Mouse (Mus musculus): ENCODE results near the gene Msmp. TPM values are rescaled to one million over a fixed set of nuclear protein-coding genes. Genes with fewer than 3 reads are reported as not detected.

Gene Msmp
- total RNA-seq, 2 experiments from 2014 or later: not detected

DNA sequence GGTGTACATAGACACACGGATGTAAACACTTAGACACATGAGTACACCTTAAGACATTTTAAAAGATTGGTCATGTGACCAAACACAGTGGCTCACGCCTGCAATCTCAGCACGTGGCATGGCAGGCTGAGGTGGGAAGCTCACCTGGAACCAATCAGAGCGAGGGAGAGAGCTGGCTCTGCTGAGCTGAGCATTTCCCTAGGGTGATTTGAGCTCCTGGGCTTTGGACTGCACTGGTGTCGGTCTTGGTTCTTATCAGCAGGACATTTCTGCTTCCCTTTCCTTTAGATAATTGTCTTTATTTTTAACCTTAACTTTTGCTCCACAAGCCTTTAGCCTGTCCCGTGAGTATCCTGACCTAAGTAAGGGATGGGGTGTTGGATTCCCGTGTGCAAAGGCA, 3.4 kb upstream of the Msmp start:
- no peak for DNase-seq (ENCODE audit: extremely low spot score in 1 of 2, low spot score in 2 of 2)
- no peak overlapping the region for H3K27ac ChIP-seq
- TF ChIP-seq CTCF (IDR thresholded peaks at IDR 0.05): no peak
- no peak overlapping the region for H3K4me3 ChIP-seq
- intact Hi-C loops (cut with DNase I): no loop called here

GRCm38 (mm10) chr4:43586411-43586810, 2.1 kb upstream of the Msmp start:
- no peak for DNase-seq (ENCODE audit: extremely low spot score in 1 of 2, low spot score in 2 of 2)
- H3K4me3 ChIP-seq: no peak overlapping the region
- no peak overlapping the region for H3K27ac ChIP-seq
- intact Hi-C loops (cut with DNase I): no loop called here
- no peak for TF ChIP-seq CTCF (IDR thresholded peaks at IDR 0.05)

DNA sequence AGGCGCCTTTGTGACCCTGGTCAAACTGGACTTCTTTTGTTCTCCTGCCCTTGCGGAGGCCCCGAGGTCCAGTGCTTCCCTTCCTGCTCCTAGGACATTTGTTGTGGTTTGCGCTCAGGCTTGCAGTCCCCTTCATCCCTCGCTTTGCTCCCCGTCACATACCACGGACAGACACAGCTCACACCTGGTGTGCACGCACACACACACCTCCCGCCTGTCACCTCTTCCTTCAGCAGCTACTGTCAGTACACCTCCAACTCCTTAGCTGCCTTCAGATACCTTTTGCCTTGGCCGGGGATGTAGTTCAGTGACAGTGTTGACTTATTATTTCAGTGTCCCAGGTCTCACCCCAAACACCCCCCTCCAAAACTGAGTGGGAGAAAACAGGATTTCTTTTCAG, 1.4 kb upstream of the Msmp start:
- DNase-seq (ENCODE audit: extremely low spot score in 1 of 2, low spot score in 2 of 2): no peak
- no peak overlapping the region for H3K4me3 ChIP-seq
- intact Hi-C loops (cut with DNase I): no loop called here
- TF ChIP-seq CTCF (IDR thresholded peaks at IDR 0.05): no peak
- H3K27ac ChIP-seq: no peak overlapping the region

DNA sequence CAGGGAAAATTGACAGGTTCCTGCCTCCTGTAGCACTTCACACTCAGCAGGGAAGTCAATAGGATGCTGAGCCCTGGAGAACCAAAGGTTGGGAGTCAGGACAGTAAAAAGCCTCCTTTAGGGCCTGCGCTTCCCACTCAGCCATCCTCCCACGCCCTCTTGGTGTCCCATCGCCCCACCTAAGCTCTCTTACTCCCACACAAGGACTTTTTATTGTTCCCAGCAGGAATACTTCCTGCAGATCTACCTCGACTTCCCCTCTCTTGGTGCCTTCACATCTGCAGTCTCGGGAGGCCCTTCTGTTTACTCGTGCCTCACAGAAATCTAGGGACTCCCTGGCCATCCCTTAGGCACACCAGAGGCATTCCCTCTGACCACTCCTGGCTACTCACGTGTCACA, 873 bp downstream of the Msmp start:
- Histone ChIP-seq H3K27ac (no peak overlapping the region), H3K4me3 (no peak overlapping the region)
- no peak for DNase-seq (ENCODE audit: extremely low spot score in 1 of 2, low spot score in 2 of 2)
- intact Hi-C loops (cut with DNase I): no loop called here
- TF ChIP-seq CTCF (IDR thresholded peaks at IDR 0.05): no peak

- H3K4me3 ChIP-seq: no peak overlapping the region
- no peak for TF ChIP-seq CTCF (IDR thresholded peaks at IDR 0.05)
- intact Hi-C loops (cut with DNase I): no loop called here
- peak in 1 of 2 experiments; percentile 6 for DNase-seq (ENCODE audit: extremely low spot score in 1 of 2, low spot score in 2 of 2)
- no peak overlapping the region for H3K27ac ChIP-seq
These were observed 2.1 kb downstream of the Msmp start for GRCm38 (mm10) chr4:43582241-43582640.

DNA sequence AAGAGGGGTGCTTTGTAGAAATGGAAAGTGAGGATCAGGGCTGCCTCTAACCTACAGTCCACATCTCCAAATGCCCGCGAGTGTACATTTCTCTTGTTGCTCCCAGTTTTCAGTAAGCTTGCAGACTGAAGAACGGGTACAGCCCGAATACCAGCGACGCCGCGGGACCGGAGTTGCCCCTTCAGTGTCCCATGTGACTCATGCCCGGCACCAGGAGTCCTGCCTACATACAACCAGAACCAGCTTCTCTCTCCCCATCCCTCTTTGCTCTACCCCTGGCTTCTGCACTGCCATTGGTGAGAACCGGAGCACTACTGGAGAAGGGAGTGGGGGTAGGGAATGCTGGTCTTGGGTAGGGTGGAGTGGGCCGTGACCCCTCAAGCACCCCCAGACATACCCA, 2.9 kb downstream of the Msmp start:
- no peak overlapping the region for H3K4me3 ChIP-seq
- intact Hi-C loops (cut with DNase I): no loop called here
- no peak overlapping the region for H3K27ac ChIP-seq
- TF ChIP-seq CTCF (IDR thresholded peaks at IDR 0.05): no peak
- no peak for DNase-seq (ENCODE audit: extremely low spot score in 1 of 2, low spot score in 2 of 2)

- no peak overlapping the region for H3K4me3 ChIP-seq
- intact Hi-C loops (cut with DNase I): no loop called here
- TF ChIP-seq CTCF (IDR thresholded peaks at IDR 0.05): no peak
- no peak overlapping the region for H3K27ac ChIP-seq
- DNase-seq (ENCODE audit: extremely low spot score in 1 of 2, low spot score in 2 of 2): no peak
These were observed 3.6 kb downstream of the Msmp start for GRCm38 (mm10) chr4:43580721-43581120.

- H3K4me3 ChIP-seq: peak overlapping the region; percentile 90
- intact Hi-C loops (cut with DNase I): loop anchor here (5.0 kb wide), 3 partner anchors 47 to 137 kb away; partner anchors contain the start of genes Hint2 and Tesk1
- TF ChIP-seq CTCF (IDR thresholded peaks at IDR 0.05): no peak
- H3K27ac ChIP-seq: no peak overlapping the region
- DNase-seq (ENCODE audit: extremely low spot score in 1 of 2, low spot score in 2 of 2): no peak
These were observed 4.6 kb downstream of the Msmp start for GRCm38 (mm10) chr4:43579731-43580130.

DNA sequence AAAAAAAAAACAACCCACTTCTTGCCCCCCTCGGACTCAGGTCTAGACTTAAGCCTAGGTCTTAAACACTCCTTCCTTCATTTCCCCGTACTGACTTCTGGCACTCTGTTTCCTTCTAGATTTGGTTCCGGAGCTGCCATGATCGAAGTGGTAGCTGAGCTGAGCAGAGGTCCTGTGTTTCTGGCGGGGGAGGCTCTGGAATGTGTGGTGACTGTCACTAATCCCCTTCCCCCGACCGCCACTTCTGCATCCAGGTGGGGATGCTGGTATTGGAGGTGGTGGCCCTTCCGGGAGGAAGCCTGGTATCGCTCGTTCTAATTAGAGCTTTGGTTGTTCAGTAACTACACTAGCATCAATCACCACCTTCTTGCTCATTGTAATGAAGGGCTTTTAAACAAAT, 5.0 kb downstream of the Msmp start:
- intact Hi-C loops (cut with DNase I): loop anchor here (5.0 kb wide), 3 partner anchors 47 to 137 kb away; partner anchors contain the start of genes Hint2 and Tesk1
- H3K27ac ChIP-seq: peak overlapping the region; percentile 95
- no peak for TF ChIP-seq CTCF (IDR thresholded peaks at IDR 0.05)
- H3K4me3 ChIP-seq: peak overlapping the region; percentile 90
- DNase-seq (ENCODE audit: extremely low spot score in 1 of 2, low spot score in 2 of 2): no peak

GRCm38 (mm10) chr4:43578376-43579204, 5.7 kb downstream of the Msmp start, which contains the start of the genes Rgp1 and Gba2:
Rgp1 (plus strand) TSS chr4:43578715.
Gba2 (minus strand) TSS chr4:43578873.
- intact Hi-C loops (cut with DNase I): loop anchor here (1.0 to 5.0 kb wide), 4 partner anchors 16 to 136 kb away; partner anchors contain the start of genes Creb3, Hint2, Tesk1 and Tln1
- Histone ChIP-seq H3K27ac (peak within 1 kb of the TSS; percentile 95), H3K4me3 (peak within 1 kb of the TSS; percentile 90)
- peak; percentile 29 for TF ChIP-seq CTCF (IDR thresholded peaks at IDR 0.05)
- peak; percentile 83 to 84 for DNase-seq (ENCODE audit: extremely low spot score in 1 of 2, low spot score in 2 of 2)

DNA sequence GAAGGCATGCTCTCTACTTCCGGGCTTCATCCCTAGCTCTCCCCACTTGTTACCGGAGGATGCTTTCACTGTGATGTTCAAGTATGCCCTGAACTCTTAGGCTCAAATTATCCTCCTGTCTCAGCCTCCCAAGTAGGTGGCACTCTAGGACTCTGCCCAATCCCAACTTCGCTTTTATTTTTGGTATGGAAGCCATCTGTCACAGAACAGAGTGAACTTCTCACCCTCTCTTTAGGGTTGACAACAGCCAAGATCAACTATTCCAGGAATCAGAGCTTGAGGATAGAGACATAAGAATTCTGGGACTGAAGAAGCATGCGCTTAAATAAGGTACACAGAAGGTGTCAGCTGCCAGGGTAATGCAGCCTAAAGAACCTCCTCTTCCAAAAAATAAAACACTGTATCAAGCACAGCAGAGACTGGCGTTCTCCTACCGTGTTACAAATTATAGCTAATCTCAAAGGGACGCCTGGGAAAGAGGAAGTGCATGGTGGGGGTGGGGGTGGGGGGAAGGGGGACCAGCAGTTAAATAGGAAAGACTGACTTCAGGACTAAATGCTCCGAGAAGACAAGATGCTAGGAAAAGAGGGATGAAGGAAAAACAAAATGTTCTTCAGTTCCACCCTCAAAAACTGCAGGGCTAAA, 6.9 kb downstream of the Msmp start:
- DNase-seq (ENCODE audit: extremely low spot score in 1 of 2, low spot score in 2 of 2): no peak
- intact Hi-C loops (cut with DNase I): loop anchor here (5.0 kb wide), 3 partner anchors 45 to 135 kb away; partner anchors contain the start of genes Hint2 and Tesk1

DNA sequence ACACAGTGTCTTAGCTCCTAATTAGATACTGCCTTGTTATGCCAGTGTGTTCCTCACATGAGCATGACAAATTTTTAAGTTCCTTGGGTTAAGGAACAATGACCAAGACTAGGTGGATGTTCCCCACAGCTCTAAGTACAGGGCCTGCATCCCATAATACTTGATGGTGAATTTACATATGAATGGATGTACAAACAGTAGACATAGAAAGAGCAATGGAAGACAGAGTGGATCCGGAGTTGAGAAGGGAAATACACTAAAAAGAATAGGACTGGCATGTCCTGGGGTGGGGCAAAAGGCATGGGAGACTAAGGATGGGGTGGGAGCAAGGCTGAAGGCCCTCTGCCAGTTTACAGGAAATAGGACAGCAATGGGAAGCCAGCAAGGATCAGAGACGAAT, 8.9 kb downstream of the Msmp start:
- no peak for DNase-seq (ENCODE audit: extremely low spot score in 1 of 2, low spot score in 2 of 2)
- intact Hi-C loops (cut with DNase I): loop anchor here (5.0 kb wide), 3 partner anchors 43 to 133 kb away; partner anchors contain the start of genes Hint2 and Tesk1
- no peak for TF ChIP-seq CTCF (IDR thresholded peaks at IDR 0.05)
- Histone ChIP-seq H3K4me3 (no peak overlapping the region), H3K27ac (no peak overlapping the region)

More for the DNA sequence above, 6.9 kb downstream of the Msmp start:
- H3K4me3 ChIP-seq: peak overlapping the region; percentile 90
- TF ChIP-seq CTCF (IDR thresholded peaks at IDR 0.05): no peak
- H3K27ac ChIP-seq: peak overlapping the region; percentile 95

Measured in left cerebral cortex, adult 2 months (tissue).